Mouse (Mus musculus): ENCODE measurements around the gene Lifr.
A peak's percentile ranks its signal among the peaks of the same experiment; 100 is the strongest.

Gene Lifr

DNA sequence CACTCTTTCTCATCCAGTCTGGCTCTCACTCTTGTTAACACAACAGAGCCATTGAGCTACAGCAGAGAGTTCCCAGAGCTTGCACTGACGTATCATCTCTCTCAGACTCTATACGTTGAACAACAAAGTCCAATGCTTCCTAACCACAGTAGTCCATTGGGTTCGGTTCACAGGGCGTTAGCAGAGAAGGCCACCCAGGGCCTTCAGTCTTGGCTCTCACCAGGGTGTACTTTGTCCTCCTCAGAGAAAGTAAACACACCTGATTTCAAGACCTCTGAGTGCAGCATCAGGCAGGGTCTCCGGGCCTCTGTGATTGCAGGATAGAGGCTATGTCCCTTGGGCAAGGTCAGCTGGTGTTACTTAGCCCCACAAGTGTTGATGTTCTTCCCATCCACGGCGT, 116.9 kb downstream of the Lifr start:
- no peak for DNase-seq

DNA sequence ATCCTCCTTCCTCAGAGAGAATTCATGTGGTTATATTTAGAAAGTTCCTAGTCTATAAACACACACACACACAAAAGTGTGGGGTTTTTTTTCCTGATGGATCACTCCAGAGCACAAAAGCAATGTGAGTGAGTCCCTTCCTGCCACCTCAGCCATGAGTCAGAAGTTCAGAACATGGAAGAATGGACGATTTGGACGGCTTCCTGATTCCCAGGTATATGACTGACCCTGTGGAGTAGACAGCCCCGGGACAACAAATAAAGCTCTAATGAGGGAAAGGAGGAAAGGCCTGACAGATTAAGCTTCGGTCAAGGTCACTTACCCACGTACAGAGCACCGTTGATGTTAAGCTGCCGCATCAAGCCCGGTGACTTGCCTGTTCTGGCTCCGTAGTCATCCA, 117.8 kb downstream of the Lifr start:
- DNase-seq = no peak

DNA sequence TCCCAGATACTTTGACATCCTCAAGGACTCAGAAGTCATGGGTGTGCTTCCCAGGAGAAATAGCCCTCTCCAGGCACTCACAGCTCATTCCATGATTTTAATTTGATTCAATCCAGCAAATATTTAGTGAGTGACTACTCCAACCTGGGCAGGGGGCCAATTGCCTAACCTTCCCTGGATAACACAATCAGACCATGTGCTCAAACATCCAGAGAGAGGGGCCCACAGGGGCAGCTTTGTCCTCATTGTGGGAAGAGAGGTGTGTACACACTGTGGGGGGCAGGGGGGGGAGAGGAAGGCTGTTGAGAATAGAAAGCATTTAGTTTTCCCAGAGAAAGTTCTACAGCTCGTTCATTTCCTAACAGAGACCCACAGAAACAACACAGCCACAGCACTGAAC, 123.3 kb downstream of the Lifr start:
- peak in 1 of 2 experiments; percentile 37 for DNase-seq

DNA sequence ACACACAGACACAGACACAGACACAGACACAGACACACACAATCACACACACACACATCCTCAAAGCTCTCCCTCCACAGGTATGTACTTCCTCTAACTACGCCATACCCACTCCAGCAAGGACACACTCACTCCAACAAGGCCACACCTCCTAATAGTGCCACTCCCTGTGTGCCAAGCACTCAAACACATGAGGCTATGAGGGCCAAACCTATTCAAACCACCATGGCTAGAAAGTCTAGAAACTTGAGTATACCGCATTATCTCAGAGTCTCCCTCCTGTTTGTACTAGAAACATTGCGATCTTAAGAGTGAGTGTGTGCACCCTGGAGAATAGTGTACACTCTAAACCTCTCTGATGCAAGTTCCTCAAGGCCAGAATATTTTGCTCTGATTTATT, 125.4 kb downstream of the Lifr start:
- DNase-seq = no peak

DNA sequence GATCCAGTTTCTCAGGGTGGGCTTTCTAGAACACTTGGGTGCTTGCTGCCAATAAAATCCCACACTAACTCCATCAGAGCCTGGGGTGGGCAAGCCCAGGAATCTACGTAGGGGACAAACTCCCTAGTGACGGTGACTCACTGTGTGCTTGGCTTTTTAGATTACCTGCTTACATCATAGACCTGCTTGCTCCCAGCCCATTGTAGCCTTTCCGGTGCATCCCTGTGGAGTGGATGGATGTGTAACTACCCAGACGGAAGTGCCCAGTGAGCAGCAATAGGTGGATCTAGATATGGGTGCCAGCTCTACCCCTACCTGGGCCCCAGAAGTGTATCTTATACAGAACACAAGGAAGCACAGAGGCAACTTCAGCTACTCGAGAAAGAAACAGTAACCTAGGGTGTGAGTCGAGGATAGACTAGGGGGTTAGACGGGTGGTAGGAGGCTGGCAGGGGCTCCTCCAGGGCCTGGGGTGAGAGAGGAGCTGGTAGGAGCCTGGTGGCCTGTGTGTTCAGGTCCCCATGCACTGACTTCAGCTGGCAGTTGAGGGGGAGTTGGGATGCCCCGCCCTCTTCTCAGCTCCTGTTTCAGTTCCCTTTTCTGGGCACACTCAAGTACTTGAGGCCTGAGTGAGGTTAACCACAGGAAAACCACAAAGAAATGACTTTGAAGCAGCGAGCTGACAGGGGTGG, 126.3 kb downstream of the Lifr start:
- no peak for DNase-seq

DNA sequence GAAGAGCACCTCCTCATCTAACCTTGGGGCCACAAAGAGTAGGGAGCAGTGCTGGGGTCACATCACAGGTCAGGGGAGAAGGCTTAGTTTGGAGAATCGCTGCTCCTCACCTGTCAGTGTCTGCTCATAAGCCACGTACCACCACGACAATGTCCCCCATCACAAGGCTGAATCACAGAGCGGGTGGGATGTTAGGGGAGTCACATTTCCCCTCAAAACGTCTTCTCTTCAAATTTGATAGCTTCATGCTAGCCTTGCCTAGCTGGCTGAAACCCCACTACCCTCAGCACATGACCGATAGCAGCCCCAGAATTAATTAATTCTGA, 126.8 kb downstream of the Lifr start:
- no peak for DNase-seq

DNA sequence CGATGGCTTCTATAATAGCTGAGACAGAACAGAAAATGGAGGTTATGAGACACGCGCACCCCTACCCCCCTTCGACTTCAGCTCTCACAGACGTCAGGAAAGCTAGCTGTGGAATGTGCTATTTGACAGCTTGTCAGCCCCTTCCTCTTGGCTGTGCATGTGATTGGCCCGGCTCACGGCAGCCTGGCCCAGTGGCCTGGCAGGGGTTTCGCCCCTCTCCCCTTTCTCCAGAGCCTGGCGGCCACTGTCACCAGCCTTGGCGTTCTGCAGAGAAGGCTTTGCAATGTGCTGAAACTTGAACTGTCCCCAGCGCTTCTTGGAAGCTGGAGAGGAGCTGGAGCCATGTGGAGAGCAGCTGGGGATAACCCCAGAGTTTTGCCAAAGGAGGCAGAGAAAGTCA, 132.4 kb downstream of the Lifr start:
- DNase-seq = no peak

DNA sequence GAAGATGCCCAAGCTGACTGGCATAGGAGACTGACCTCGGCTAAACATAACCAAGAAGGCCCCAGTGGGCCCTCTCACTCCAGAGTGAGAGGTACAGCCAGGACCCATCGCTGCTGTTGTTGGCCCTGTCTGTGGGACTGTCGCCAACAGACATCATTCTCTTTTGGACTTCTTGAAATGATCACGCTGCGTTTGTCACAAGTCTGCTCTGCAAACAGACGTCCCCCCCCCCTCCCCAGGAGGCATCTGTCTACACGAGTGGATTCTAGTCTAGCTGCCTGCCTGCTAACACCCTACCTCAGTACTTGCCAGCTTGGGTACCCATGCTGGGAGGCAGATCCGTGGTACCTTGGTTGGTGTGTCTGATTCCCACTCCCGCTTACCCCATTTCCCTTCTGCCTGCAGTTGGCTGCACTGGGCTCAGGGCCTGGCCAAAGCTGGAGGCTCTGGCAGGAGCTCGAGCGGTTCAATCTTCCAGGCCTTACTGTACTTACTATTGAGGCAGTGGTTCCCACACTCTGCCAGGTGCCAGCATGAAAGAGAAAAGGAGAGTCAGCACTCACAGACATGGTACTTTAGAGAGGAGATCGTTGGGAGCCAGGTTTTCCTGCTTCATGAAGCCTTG, 133.8 kb downstream of the Lifr start:
- DNase-seq = no peak

DNA sequence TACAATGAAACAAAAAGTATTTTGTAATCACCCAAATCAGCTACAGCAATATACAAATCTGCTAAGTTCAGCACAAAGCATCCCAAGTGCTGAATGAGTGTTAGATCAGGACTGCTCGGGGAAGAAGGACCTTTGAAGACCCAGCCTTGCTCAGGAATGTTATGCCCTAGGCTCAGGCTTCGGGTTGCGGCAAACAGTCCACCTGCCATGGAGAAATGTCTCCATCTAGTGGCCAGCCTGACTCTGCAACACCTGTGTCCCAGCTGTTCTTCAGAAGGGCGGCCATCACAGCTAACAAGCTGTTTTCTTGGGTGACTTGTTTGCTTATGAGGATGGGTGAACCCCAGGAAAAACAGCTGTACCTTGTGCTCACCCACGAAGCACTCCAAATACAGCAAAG, 135.8 kb downstream of the Lifr start:
- peak; percentile 84 to 87 for DNase-seq

DNA sequence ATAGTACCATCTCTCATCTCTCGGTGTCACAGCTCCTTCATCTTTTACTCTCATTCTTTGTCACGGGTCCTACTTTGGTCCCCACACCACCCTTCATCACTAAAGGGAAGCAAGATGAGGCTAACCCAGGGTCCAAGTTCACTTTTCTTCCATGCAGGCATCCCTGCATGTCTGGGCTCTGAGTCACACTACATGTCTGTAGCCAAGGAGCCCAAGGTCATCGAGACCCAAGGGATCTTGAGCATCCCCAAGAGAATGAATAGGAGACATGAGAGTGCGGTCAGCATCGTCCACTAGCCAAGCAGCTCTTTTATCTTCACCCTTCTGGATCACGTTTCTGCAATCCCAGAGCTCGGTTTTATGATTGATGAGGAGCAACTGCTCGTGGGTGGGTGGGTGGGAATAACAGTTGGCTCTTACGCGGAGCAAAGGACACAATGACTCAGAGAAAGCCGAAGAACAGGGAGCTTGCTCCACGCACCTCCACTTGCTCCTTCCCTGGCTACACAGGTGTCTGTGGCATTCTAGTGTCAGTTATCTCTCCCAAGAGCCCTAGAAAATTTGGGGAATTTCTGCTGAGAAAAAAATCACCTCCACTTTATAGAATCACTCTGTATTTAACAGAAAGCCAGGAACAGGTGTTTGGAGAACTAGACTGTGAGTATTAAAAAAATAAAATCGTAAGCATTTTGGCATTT, 143.1 kb downstream of the Lifr start:
- no peak for DNase-seq

DNA sequence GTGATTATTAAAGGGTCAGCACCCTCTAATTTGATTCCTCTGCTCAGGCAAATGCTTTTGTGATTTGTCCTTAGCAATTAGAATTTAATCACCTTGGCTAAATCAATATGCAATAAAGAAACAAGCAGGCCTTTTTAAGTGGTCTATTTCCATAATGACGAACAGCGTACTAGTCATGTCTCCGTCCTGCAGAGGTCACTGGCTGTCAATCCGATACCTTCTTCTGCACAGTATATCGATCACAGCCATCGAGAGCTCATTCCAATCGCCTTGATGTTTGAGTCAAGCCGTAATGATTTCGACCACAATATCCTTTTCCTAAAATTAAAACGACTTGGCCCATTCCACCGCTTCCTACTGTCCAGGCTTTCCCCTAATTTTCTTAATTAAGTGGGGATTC, 149.5 kb downstream of the Lifr start:
- no peak for DNase-seq

DNA sequence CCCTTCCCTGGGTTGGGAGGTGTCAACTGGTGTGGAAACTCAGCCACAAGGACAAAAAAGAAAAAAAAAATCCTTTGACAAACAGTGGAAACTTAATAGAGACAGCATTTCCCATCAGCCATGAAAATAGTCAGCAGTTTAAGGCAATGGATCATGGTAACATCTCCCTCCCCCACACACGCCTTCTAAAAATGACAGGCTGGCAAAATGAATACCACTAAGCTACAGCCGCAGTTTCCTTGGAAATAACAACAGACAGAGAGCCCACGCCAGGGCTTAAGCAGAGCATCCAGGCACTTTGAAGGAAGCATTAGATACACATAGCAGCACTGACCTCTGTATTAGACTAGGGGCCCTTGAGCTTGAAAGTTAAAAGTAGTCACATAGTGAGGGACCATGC, 150.5 kb downstream of the Lifr start:
- no peak for DNase-seq

DNA sequence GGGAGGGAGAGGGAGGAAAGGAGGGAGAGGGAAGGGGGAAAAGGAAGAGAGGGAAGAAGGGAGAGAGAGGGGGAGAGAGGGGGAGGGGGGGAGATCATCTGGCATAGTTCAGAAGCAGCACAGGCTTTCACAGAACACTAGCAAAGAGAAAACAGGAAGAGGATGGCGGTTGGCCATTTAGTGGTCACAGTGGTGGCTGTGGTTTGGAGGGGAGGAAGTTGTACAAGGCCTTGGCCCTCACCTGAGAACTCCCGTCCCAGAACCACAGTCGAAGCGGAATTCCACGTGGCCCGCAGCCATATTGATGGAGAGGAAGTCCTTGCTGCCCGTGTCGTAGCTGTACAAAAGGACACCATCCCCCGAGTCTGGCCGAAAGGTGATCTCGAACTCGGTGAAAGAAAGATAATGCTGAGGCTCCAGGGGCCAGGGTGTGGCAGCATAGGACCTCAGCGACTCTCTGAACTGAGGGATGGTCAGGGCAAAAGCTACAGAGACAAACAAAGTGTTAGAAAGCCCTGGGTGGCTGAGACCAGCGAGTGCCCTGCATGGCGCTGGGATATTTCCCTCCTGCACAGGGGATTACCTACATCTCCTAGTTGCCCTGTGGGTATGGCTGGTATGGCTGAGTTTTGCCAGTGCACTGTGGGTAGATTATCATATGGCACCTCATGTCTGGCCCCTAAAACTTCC, 151.9 kb downstream of the Lifr start:
- no peak for DNase-seq

Measured in kidney, postnatal 4 days (tissue).